Mouse (Mus musculus) testis, adult 2 months (tissue): Measurements from ENCODE around the gene Ccdc63.

Source experiments
- CTCF ChIP-seq: fragments of 200-500 bp; IDR thresholded peaks from 2 replicates; pipeline ENCODE4 v1.5.1; 2012; ENCODE audit warnings: low read depth, mild to moderate bottlenecking, inconsistent platforms, low read length, moderate library complexity; ENCODE audit not compliant: control insufficient read depth, insufficient read depth, insufficient replicate concordance
- POLR2A ChIP-seq: fragments of 200-500 bp; IDR thresholded peaks from 2 replicates; pipeline ENCODE4 v1.6.1; 2012; ENCODE audit warnings: low read depth, mild to moderate bottlenecking, inconsistent platforms, low read length, moderate library complexity; ENCODE audit not compliant: control insufficient read depth

DNA sequence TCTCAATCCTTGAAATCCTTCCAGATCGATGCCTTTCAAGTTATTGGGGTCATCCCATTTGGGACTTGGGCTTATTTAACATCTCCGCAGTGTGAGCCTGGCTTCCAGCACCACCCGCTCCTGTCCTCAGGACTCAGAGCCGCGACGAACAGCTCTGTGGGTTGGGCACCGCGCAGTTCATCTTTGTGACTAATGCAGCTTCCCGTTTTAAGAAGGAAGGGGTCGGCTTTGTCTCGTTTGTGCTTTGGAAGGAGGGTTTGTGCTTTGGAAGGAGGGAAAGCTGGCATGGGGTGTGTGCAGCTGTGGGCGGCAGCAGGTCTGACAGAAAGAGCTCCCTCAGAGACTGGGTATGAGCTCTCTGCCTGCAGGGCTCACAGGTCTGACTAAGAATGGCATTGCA, 37.5 kb downstream of the Ccdc63 start:
- no peak for TF ChIP-seq POLR2A
- no peak for TF ChIP-seq CTCF
